Mouse (Mus musculus) kidney, postnatal 14 days (tissue): ENCODE data around the gene Ptk7.
"Not testable (repeated sequence)": the region's sequence is repeated elsewhere in the genome, so short reads cannot be mapped to it uniquely, and the experiment has no call there.

Source experiments
- DNase-seq: peaks from one replicate; pipeline ENCODE4 v3.0.0; 2022; ENCODE audit warnings: mixed read lengths

Gene Ptk7

DNA sequence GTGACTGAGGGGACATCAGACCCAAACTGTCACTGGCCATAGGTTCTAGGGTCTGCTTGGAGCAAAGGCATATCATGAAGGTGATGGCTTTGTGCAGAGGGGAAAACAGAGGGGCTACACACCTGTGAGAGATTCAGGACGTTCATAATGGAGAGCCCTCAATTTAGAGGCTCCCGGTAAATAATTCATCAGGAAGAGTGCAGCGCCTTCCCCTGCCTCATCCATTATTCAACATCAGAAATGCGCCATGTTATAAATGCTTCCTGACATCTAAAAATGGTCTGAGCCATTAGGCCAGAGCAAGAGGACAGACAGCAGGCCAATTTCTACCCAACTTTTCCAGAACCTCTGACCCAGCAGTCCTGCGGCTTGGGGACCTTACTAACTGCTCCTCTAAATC is 24.2 kb downstream of the Ptk7 start:
- no peak for DNase-seq

DNA sequence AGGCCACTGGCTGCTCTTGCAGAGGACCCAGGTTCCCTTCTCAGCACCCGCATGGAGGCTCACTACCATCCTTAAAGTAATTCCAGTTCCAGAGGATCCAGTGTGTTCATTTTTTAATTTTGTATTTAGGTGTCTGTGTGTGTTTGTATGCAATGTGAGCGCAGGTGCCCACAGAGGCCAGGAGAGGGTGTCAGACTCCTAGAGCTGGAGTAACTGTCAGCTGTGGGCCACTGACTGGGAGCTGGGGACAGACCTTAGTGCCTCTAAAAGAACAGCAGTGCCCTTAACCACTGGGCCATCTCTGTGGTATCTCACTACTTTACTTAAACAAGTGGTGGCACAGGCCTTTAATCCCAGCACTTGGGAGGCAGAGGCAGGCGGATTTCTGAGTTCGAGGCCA is 26.1 kb downstream of the Ptk7 start:
- DNase-seq = no peak

DNA sequence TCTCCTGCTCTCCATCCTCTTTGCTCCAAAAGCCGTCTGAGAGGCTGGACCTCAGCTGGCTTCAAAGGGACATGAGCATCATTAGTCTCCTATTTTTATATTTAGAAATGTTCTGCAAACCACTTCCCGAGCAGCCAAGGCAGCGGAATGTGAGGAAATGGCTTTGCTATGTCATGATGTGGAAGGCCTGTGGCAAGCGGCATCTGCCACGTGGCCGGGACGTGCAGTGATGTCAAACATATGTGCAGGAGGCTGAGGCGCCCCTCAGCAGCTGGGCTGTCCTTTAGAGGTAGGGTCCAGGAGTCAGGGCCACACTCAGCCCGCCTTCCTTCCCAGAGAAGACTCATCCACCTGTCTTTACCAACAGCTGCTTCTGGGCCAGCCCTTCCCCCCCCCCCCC is 27.1 kb downstream of the Ptk7 start:
- peak; percentile 62 for DNase-seq

DNA sequence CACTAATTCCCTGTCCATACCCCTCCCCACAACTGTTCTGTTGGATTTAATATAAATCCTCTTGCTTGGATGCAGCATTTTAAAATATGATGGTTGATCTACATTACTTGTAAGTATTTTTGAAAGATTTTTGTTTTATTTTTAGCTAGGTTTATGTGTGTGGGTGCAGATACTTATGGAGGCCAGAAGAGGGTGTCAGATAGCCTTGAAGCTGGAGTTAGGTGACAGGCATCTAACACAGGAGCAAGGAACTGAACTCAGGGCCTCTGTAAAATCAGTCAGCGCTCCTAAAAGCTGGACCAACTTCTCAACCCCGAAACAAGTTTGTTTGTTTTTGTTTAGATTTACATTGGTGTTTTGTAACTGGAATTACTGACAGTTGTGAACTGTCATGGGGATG is 28.7 kb downstream of the Ptk7 start:
- no peak for DNase-seq

DNA sequence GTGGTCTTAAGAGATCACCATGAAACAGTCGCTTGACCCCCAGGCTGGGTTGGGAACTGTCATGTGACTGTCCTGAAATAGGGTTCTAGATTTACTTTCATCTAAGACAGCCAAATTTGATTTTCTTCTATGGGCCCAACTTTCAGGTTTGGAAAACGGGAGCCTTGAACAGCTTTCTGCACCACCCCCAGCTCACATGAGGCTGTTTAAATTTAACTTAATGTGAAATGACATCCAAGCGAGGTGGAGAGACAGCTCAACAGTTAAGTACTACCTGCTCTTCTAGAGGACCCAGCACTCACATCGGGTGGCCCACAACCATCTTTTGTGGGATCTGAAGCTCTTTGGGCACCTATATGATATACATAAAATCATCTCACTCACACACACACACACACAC is 30.3 kb downstream of the Ptk7 start:
- DNase-seq = no peak

DNA sequence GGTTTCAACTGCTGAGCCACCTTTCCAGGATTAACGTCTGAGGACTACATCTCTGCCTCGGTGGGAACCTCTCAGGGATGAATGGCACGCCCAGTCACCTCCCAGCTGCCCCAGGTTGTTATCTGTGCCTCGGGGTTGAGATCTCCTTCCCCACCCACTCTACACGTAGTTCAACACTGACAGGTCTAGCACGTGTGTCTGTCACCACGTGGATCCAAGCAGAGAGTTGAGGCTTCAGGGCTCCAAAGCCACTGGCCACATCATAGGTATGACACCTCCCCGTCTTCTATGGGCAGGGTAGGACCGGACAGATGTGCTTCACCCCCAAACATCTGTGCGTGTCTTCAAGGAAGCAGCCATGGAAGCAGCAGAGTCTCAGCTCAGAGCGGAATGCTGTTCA is 31.3 kb downstream of the Ptk7 start:
- DNase-seq = no peak

DNA sequence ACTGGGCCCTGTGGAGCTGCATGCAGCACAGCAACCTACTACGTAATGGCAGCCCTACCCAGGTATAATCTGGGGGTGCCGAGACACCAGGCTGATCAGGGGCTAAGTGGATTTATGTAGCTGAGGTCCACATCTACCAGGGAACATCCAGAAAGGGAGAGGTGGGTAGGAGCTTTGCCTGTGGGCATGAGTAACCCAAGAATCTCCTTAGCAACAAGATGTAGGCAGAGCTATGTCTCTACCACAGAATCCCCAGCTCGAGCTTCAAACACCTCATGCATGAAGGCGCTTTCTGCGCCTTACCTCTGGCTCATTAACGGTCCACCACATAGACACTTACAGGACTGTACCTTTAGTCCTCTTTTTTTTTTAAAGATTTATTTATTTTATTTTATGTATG is 34.0 kb downstream of the Ptk7 start:
- no peak for DNase-seq

DNA sequence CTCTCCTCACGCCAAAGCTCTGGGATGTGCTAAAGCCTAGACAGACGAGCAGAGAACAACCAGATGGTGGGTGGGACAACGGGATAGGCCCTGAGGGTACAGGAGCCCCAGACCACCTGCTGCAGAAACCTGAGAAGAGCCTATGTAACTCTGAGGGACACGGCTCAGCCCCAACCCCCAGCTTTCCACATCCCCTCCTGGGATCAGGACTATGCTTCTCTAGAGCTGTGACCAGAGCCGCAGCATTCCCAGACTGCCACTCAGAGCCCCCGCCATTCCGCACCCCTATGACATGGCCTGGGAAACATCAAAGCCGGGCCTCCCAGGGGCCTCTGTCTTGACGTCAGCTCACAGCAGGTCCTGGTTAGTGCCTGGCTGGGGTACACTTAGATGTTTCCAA is 34.7 kb downstream of the Ptk7 start:
- DNase-seq = no peak

DNA sequence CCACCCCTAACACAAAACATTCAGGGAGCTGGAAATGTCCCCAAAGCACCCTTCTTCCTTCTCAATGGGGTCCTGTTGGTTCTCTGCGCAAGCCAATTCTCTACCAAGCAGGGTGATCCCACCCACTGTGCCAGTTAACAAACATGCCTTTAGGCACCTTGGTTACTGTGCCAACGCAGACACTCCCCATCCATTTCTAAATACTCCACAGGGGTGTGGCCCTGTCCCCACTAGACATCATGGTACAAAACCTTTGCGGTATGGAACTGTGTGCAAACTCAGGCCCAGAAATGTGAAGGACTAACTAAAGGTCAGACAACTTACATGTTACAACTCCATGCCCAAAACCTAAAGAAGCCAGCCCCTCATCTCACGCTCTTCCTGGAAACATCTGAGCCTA is 36.2 kb downstream of the Ptk7 start:
- no peak for DNase-seq

DNA sequence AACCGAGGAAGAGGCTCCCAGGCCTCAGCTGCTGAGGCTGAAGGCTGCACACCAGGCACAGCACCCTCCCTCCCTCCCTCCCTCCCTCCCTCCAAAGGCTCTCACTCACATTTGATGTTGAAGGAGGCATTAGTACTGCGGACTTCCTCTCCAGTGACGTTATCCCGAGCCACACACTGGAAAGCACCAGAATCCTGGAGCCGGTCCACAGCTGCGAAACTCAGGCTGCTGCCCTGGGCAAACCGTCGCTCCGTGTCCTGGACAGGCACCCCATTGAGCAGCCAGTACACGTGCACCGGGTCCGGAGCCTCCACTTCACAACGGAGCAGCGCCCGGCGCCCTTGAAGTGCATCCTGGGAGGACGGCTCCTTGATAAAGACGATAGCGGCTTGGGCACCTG is 37.9 kb downstream of the Ptk7 start:
- DNase-seq = no peak

DNA sequence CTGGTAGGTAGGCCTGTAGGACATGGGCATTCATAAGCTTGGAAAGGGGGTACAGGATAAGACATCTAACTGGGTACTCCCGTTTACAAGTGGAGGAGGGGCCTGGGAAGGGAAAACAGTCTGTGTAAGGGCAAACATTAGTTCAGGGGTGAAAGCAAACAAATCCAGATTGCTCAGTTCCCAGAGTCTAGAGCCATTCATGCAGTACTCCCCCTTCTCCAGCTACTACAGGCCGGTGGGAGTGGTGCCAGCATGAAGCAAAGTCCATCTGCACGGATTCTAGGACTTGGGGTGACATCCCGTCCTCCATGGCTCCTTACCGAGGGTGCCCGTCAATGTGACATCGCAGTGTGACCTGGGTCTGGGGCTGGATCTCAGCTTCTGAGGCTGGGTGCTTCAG is 38.9 kb downstream of the Ptk7 start:
- DNase-seq = no peak

DNA sequence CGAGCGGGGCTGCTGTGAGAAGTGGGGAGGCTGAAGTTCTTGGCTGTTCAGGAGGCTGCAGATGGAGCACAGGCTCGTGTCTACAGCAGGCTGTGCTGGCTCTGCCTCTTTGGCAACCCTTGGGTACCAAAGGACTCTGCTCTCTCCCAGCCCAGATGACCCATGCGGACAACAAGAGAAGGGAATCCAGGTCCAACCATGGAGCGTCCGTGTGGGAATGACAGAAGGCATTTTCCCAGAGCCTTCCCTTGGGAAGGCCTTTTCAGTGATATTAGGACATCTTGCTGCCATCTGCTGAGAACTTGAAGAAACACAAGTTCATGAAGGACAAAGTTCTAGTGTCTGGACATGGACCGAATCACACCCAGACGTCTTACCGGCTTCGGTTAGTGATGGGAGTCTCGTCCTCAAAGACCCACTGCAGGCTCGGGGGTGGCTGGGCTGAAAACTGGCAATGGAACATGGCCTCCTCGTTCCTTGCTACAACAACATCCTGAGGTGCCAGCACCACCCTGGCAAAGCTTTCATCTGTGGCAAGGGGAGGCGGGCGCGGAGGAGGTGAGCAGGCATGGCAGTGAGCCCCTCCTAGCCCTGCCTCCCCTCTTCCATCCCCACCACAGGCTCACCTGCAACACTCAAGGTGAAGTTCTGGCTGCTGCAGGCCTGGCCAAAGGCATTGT is 39.5 kb downstream of the Ptk7 start:
- no peak for DNase-seq

DNA sequence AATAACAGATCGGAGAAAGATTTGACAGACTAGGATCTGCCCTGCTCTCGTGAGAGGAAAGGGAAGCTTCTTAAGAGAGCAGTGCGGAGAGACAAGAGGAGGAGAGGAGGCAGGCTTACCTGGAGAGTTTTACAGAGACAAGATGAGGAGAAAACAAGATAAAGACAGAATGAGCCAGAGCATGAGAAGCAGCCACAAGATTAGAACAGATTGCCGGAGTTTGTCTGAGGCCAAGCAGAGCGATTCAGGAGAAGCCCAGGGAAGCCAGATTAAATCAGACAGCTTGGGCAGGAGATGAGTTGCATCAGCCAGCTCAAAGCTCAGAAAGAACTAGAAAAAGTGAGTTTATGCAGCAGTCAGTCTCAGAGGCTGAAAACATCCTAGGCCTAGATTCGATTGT is 40.4 kb downstream of the Ptk7 start:
- no peak for DNase-seq

DNA sequence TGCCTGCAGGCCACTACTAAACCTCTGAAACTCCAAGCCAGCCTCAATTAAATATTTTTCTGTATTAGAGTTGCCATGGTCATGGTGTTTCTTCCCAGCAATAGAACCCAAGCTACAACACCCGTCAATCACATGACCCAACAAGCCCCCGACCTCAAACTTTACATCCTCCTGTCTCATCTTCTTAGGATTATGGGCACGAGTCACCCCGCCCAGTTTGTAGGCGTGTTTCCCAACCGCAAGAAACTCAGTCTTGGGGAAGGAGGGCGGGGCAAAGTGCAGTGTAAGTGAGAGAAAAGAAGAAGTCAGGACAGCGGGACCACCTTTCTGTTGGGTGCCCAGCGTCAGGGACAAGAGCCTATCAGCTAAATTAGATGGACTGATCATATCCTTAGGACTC is 41.1 kb downstream of the Ptk7 start:
- no peak for DNase-seq

DNA sequence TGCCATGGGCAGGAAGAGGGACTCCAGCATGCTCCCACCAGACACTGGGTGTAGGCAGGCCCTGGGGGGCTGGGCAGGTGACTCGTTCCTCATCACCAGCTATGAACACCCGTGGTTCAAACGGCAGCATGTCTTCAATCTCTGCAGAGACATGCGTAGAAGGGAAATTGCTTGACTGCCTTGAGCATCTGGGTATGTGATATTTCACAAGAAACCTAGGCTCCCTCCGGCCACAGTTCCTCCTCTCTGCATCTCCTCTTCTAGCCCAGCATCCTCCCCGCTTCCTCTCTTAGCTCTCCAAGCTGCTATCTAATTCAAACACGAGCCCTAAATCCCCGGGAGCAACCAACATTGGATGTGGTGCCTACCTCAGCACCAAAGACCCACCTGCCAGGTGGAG is 43.0 kb downstream of the Ptk7 start:
- DNase-seq = no peak

DNA sequence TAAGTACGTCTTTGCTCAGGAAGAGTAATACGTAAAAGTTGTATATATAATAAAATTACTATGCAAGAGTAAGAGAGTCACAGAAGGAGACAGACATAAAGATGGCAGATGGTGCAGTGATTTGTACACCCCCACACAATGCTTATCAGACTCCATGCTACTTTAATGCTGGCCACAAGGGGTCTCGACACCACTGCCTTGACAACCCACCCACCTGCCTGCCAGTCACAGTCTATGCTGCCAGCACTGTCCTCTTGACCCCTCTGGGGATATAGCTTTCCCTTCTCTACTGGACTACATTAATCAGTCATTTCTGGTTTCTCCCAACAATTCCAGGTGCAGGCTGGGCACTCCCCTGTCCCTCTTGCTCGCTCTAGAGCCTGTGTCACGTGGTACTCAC is 50.7 kb downstream of the Ptk7 start:
- DNase-seq = no peak

DNA sequence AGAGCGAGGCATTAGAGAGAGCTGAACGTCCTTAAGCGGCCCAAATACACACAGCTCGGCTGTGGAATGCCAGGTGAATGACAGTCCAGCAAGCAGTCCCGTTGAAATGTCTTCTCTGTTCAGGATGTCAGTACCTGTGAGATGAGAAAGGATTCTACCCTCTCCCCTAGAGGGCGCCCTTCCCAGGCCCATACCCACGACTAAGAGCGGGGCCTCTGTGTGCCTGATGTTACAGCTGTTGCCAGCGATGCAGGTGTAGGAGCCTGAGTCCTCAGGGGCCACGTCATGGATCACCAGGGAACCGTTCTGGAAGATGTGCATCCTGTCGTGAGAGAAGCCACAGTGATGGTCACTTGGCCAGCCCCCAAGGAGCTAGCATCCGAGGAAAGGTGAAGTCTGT is 53.2 kb downstream of the Ptk7 start:
- peak; percentile 25 for DNase-seq

DNA sequence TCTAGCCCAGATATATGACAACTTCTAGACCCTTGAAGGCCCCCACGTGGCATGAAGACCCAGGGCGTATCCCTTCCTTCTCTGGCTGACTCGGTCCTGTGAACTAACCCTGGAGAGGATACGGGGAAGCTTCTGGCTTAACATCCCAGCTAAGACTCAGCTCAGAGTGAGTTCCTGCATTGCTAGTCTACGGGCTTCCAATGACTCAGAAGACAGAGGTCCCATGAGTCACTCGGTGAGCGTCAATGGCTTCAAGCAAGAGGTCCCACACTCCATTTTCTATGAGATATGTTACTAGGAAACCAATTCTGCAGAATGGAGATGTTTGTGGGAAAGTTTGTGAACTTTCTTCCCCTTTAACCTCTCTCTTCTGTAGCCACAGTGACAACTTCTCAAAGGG is 54.8 kb downstream of the Ptk7 start:
- no peak for DNase-seq

DNA sequence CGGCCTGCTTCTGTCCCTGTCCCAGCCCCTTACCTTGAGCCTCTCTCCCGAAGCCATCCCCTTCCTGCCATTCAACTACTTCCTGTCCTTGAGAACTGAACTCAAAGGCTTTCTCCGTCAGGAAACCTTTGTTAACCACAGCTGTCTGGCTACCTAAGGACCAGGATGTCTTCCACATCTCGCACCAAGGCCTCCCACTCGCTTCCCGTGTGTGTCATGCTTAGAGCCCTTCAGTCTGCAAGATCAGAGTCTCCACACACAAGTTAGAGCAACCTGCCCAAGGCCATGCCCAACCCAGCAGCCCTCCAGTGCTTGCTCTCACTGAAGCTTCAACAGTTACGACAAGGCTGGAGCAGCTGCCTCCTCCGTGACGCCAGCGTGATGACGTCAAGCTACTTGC is 58.3 kb downstream of the Ptk7 start:
- DNase-seq = no peak

DNA sequence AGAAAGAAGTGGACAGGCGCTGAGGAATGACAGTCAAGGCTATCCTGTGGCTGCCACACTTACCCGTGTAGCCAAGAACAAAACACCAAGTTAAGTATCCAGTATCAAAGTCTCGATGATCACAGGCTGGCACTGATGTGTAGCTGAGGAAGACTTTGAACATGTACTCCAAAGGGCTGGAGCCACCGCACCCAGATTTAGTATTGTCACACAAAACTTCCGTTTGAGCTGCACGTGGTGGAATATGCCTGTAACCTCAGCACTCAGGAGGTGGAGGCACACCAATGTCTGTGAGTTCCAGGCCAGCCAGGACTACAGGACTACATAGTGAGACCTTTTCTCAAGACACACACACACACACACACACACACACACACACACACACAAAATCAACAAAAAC is 70.2 kb downstream of the Ptk7 start:
- DNase-seq = no peak

DNA sequence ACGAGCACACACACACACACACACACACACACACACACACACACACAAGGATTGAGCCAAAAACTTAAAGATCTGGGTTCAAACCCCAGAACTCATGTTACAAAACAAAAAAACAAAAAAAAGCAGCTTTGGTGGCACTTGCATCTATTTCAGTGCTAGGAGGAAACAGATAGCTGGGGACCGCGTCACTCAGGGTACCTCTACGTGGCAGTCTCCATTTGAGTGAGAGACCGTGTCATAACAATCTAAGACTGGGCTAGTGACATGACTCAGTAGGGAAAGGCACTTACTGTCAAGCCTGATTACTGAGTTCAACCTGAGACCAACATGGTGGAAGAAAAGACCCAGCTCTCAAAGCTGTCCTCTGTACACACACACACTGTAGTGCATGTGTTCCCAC is 71.2 kb downstream of the Ptk7 start:
- DNase-seq = no peak

DNA sequence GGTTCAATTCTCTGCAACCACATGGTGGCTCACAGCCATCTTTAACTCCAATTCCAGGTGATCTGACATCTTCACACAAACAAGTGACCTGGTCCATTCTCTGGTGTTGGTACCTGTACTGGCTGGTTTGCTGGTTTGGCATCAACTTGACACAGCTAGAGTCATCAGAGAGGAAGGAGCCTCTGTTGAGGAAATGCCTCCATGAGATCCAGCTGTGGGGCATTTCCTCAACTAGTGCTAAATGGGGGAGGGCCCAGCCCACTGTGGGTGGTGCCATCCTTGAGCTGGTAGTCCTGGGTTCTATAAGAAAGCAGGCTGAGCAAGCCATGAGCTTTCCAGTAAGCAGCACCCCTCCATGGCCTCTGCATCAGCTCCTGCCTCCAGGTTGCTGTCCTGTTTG is 72.0 kb downstream of the Ptk7 start:
- DNase-seq = not testable (repeated sequence)

DNA sequence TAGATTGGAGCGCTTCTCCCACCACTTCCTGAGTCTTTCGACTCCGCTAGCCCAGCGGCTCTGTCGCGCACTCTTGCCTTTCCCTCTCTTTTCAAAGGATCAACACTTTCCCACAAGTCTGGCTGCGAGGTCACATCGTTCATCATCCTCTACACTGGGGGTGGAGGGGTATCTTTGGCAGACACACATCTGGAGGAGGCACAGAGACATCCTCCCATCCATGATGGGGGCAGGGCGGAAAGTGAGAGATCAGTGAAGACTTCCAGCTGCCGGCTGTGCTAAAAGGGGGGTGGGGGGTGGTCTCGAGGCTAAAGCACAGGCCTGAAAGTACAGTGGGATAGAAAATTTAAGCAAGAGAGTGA is 72.7 kb downstream of the Ptk7 start:
- peak; percentile 58 for DNase-seq

DNA sequence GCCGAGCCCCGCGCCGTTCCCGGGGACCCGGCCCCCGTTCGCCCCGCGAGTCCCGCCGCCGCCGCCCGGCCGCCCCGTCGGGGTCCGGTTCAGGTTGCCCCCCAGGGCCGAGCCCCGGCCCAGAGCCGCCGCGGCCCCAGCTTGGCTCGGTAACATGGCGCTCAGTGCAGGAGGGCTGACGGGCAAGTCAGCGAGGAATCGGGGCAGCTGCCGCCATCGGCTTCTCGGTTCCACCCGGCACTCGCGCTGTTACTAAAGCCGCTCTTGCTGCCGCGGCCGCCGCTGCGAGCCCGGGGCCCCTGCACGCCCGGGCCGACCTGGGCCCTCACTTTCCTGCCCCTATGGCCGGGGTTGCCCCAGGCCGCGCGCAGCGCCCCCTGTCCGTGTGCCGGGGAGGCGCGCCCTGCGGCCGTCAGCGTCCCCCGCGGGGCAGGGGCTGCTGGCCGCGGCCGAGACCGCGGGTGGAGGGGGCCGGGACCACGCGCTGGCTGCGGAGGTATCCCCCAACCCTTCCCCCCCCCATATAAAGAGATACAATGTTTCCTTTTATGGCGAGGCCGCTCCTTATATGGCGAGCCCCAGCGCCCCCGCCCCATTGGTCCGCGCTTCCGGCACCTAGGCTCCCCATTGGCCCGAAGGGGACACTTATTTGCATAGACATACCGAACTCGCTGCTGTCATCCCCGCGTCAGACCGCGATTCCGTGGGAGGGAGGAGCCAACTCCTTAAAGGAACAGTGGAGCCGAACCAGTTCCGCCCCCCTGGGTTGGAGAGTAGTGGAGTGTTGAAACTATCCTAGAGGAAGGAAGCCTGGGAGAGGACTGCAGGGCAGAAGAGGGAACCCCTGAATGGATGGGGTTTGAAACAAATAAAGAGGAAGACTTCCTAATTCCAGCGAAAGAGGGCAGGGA is 73.4 kb downstream of the Ptk7 start, which contains the start of gene Srf:
Gene Srf (minus strand): TSS at position 503 of the 911 bp plus-strand sequence.
- peak; percentile 98 for DNase-seq
